Mouse (Mus musculus) embryonic fibroblast, embryonic 13.5 days (primary cell): ENCODE results near the gene Ugt1a5. TPM values are rescaled to one million over a fixed set of nuclear protein-coding genes. Genes with fewer than 3 reads are reported as not detected.

ENCODE experiments used
- H3K27ac ChIP-seq: 2 replicates; pipeline ENCODE4 v1.5.1; 2012; ENCODE audit warnings: low read length, control low read depth, inconsistent platforms; ENCODE audit not compliant: insufficient read depth
- H3K4me1 ChIP-seq: 2 replicates; pipeline ENCODE4 v1.6.1; 2011; ENCODE audit warnings: low read length; ENCODE audit not compliant: control insufficient read depth, insufficient read depth
- H3K4me3 ChIP-seq: 2 replicates; pipeline ENCODE4 v1.5.1; 2011; ENCODE audit warnings: mild to moderate bottlenecking, control low read depth, low read length; ENCODE audit not compliant: insufficient read depth
- CTCF ChIP-seq: IDR thresholded peaks from 2 replicates; pipeline ENCODE4 v1.5.1; 2011; ENCODE audit warnings: mild to moderate bottlenecking, control low read depth, low read length, moderate library complexity, borderline replicate concordance; ENCODE audit not compliant: insufficient read depth
- POLR2A ChIP-seq: IDR thresholded peaks from 2 replicates; pipeline ENCODE4 v1.6.1; 2011; ENCODE audit warnings: low read depth, mild to moderate bottlenecking, control low read depth, low read length, moderate library complexity
- polyA plus RNA-seq: library from polyadenylated mRNA; stranded (reverse); fragments of >200 nt; gene quantifications from 2 replicates; pipeline ENCODE4 v1.2.4, GENCODE M21; 2011; ENCODE audit warnings: low read depth; ENCODE audit not compliant: missing spikeins, insufficient read length

Gene Ugt1a5
- polyA plus RNA-seq, 1 experiment, result 0.39 TPM

GRCm38 (mm10) chr1:88237311-88237710 lies 71.5 kb downstream of the Ugt1a5 start:
- Histone ChIP-seq H3K27ac (no peak overlapping the region), H3K4me3 (no peak overlapping the region), H3K4me1 (no peaks in the 10 kb centered on the region)
- no peak for TF ChIP-seq POLR2A

GRCm38 (mm10) chr1:88238771-88239170 lies 73.0 kb downstream of the Ugt1a5 start:
- no peak overlapping the region for H3K4me3 ChIP-seq
- no peak overlapping the region for H3K27ac ChIP-seq
- TF ChIP-seq CTCF (no peak), POLR2A (no peak)
- no peaks in the 10 kb centered on the region for H3K4me1 ChIP-seq

- Histone ChIP-seq H3K4me1 (no peaks in the 10 kb centered on the region), H3K4me3 (no peak overlapping the region), H3K27ac (no peak overlapping the region)
- TF ChIP-seq POLR2A (no peak), CTCF (no peak)
Observed at GRCm38 (mm10) chr1:88240072-88240471, 74.3 kb downstream of the Ugt1a5 start.

- Histone ChIP-seq H3K27ac (no peak overlapping the region), H3K4me1 (no peaks in the 10 kb centered on the region), H3K4me3 (no peak overlapping the region)
- TF ChIP-seq POLR2A (no peak), CTCF (no peak)
Observed at GRCm38 (mm10) chr1:88240579-88240978, 74.8 kb downstream of the Ugt1a5 start.

- Histone ChIP-seq H3K27ac (no peak overlapping the region), H3K4me3 (no peak overlapping the region), H3K4me1 (no peaks in the 10 kb centered on the region)
- TF ChIP-seq POLR2A (no peak), CTCF (no peak)
Observed at GRCm38 (mm10) chr1:88243861-88244260, 78.0 kb downstream of the Ugt1a5 start.

GRCm38 (mm10) chr1:88245881-88246280 lies 80.1 kb downstream of the Ugt1a5 start:
- no peak overlapping the region for H3K27ac ChIP-seq
- no peak overlapping the region for H3K4me3 ChIP-seq
- TF ChIP-seq CTCF (no peak), POLR2A (no peak)
- H3K4me1 ChIP-seq, result no peaks in the 10 kb centered on the region

GRCm38 (mm10) chr1:88246386-88246785 lies 80.6 kb downstream of the Ugt1a5 start:
- Histone ChIP-seq H3K4me3 (no peak overlapping the region), H3K27ac (no peak overlapping the region), H3K4me1 (no peaks in the 10 kb centered on the region)
- TF ChIP-seq CTCF (no peak), POLR2A (no peak)

GRCm38 (mm10) chr1:88247660-88248059 lies 81.8 kb downstream of the Ugt1a5 start:
- no peak for TF ChIP-seq CTCF
- TF ChIP-seq POLR2A, result no peak

GRCm38 (mm10) chr1:88248658-88249057 lies 82.8 kb downstream of the Ugt1a5 start:
- Histone ChIP-seq H3K27ac (no peak overlapping the region), H3K4me1 (no peaks in the 10 kb centered on the region), H3K4me3 (no peak overlapping the region)
- TF ChIP-seq CTCF (no peak), POLR2A (no peak)

More at GRCm38 (mm10) chr1:88247660-88248059, 81.8 kb downstream of the Ugt1a5 start:
- no peak overlapping the region for H3K27ac ChIP-seq
- H3K4me1 ChIP-seq, result no peaks in the 10 kb centered on the region
- H3K4me3 ChIP-seq, result no peak overlapping the region

- Histone ChIP-seq H3K4me1 (no peaks in the 10 kb centered on the region), H3K27ac (no peak overlapping the region), H3K4me3 (no peak overlapping the region)
- TF ChIP-seq CTCF (no peak), POLR2A (no peak)
Observed at GRCm38 (mm10) chr1:88249596-88249995, 83.8 kb downstream of the Ugt1a5 start.

- TF ChIP-seq CTCF, result no peak
- no peak for TF ChIP-seq POLR2A
- H3K4me1 ChIP-seq, result no peaks in the 10 kb centered on the region
- no peak overlapping the region for H3K4me3 ChIP-seq
- no peak overlapping the region for H3K27ac ChIP-seq
Observed at GRCm38 (mm10) chr1:88250023-88250422, 84.2 kb downstream of the Ugt1a5 start.

GRCm38 (mm10) chr1:88253106-88253505 lies 87.3 kb downstream of the Ugt1a5 start:
- H3K4me3 ChIP-seq, result no peak overlapping the region
- TF ChIP-seq CTCF, result no peak
- no peak for TF ChIP-seq POLR2A
- no peak overlapping the region for H3K27ac ChIP-seq
- H3K4me1 ChIP-seq, result no peaks in the 10 kb centered on the region
